Mouse (Mus musculus) adipocyte (in vitro differentiated cells): Measurements from ENCODE around the gene Olfr73.
"Not testable (repeated sequence)": the region's sequence is repeated elsewhere in the genome, so short reads cannot be mapped to it uniquely, and the experiment has no call there.

ENCODE experiments used
- DNase-seq: peaks from one replicate; pipeline ENCODE4 v3.0.0-alpha.2; 2016; ENCODE audit warnings: low spot score

Gene Olfr73

DNA sequence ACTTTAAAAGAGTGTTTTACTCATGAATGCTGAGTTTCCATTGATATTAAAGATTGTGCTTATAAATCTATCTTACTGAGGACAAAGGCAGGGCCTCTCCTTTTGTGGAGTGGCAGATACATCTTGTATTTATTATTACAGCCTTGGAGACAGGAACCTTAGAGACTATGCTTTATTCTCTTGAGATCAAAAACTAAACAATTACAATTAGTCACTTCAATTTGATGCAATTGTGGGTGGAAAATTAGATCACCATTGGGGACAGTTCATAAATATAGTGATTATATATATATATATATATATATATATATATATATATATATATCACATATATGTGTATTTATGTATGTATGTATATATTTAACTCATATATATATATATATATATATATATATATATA lies at the start of gene Olfr73:
Gene Olfr73, minus strand, starts transcription at position 101 of the 400 bp plus-strand sequence.
- DNase-seq, result no peak

- no peak for DNase-seq
Observed at GRCm38 (mm10) chr2:88071730-88072129, 34.2 kb upstream of the Olfr73 start, which contains the start of gene Olfr1163. Gene Olfr1163 (minus strand): TSS chr2:88071830.

GRCm38 (mm10) chr2:88063587-88063986 lies 26.1 kb upstream of the Olfr73 start:
- DNase-seq, result no peak

- DNase-seq, result no peak
Observed at GRCm38 (mm10) chr2:88051029-88051428, 13.5 kb upstream of the Olfr73 start, which contains the start of gene Olfr1162. Gene Olfr1162 (minus strand): TSS chr2:88051129.

DNA sequence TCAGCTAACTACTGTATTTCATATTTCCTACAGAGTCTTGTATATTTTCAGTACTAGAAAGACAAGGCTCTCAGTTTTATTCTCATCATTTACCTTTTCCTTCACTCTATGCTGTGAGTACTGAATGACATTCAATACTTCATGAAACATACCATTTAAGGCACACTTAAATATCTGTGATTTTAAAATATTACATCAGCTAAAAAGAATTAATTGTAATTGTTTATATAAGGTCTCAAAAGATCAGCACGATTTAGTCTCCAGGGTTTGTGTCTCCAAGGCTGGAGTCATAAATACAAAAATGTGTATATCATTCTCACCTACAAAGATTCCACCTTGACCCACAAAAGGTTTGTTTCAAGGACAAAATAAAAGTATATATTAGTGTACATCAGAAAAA lies 15.0 kb downstream of the Olfr73 start, which contains the start of gene Olfr1161:
Gene Olfr1161, plus strand, starts transcription at position 301 of the 400 bp plus-strand sequence.
- DNase-seq, result not testable (repeated sequence)

DNA sequence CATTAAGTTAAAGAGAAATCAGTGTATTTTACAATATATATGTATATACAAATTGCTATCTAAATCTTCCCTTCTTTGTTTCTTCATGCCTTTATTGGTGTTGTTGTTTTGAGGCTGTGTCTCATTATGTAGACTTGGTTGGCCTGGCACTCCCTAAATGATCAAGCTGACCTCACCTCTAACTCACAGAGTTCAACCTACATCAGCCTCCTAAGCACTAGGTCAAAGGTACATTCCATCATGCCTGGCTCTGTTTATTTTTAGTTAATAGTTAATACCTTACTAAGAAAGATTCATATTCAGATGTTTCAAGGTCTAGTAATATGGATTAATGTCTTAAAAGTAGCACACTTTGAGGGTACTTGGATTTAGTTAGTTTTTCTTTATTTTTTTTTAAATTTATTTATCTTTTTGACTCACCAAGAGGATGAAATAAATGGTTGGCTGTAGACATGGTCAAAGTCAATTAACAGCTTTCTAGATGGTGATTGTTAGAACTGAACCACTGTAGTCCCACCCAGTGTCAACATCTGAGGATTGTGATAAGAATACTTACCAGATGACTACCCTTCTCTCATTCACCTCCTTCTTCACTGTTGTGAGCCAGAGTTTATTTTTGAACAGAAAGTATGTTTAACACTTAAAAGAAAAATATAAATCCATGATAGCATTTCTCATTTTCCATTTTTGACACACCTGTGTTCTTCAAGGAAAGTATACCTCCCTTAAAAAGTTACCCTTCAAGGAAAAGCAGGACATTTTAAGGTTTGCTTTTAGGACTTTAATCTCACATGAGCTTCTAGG lies 29.8 kb downstream of the Olfr73 start, which contains the start of gene Olfr1160:
Gene Olfr1160, minus strand, starts transcription at position 754 of the 804 bp plus-strand sequence.
- DNase-seq, result no peak

DNA sequence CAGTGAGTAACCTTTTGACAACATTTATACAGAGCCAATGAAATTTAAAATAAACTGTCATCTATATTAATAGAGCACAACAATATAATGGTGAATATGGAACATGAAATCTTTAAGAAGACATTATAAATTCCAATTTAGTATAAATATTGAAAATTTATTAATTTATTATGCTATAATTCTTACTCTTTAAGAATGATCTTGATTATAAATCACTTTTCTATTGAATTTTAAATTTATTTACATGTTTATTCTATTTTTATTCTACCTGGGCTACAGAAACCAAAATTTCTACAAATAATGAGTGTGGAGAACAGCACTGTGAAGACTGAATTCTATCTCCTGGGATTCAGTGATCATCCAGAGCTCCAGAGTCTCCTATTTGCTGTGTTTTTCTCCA lies 47.7 kb downstream of the Olfr73 start, which contains the start of gene Olfr1158:
Gene Olfr1158, plus strand, starts transcription at position 301 of the 400 bp plus-strand sequence.
- DNase-seq, result no peak
